ENCODE assay signal across 7 mouse cellular contexts in the genomic region with DNA sequence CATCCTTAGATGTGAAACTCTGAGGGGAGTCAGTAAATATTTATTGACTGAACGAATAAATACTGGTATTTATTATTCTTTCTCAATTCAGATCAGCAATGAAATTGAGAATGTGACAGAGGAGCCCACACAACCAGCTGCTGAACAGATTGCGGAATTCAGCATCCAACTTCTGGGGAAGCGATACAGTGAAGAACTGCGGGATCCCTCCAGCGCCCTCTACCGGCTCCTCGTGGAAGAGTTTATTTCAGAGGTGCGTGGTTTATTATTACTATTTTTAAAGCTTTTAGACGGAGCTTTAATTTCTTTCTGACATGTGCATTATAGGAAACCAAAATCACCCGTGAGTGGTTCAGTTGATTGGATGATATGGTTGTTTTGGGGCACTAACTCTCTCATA. TPM values are rescaled to one million over a fixed set of nuclear protein-coding genes. Genes with fewer than 3 reads are reported as not detected.
A peak's percentile ranks its signal among the peaks of the same experiment; 100 is the strongest.
DNase-seq lines count a peak whose midpoint lies in the region; ATAC-seq and TF ChIP-seq lines count a peak whose summit lies in the region.

No protein-coding gene starts in this region.

- H3K36me3 ChIP-seq in kidney, embryonic 14.5 days (ENCODE audit: control insufficient read depth, insufficient read depth, low read length): no peaks in the 10 kb centered on the region
- H3K36me3 ChIP-seq in ES-Bruce4 (ENCODE audit: control insufficient read depth, insufficient read depth, low read length, poor library complexity, severe bottlenecking): no peaks in the 10 kb centered on the region
- H3K36me3 ChIP-seq in small intestine, adult 2 months (ENCODE audit: control insufficient read depth, insufficient read depth, low read length): no peaks in the 10 kb centered on the region

- H3K27ac ChIP-seq in kidney, embryonic 14.5 days (ENCODE audit: low read depth, low read length): no peak overlapping the region
- H3K27ac ChIP-seq in ES-Bruce4 (ENCODE audit: insufficient read depth, low read length): no peak overlapping the region
- H3K27ac ChIP-seq in small intestine, adult 2 months (ENCODE audit: insufficient read depth, low read depth, low read length): no peak overlapping the region

- no peak for TF ChIP-seq EP300 in ES-Bruce4 (IDR thresholded peaks at IDR 0.05; ENCODE audit: insufficient read depth, low read depth, low read length)

- peak; percentile 14 for DNase-seq in kidney, adult 9 months
- DNase-seq in ZHBTc4 (ENCODE audit: low read depth, low spot score): peak; percentile 9
- peak; percentile 58 to 79 for DNase-seq in layer of hippocampus, postnatal 14 days (ENCODE audit: low spot score in 2 of 2)
- DNase-seq in urinary bladder, adult 18-20 months (ENCODE audit: low spot score in 2 of 2): no peak

- TF ChIP-seq CTCF in ES-Bruce4 (IDR thresholded peaks at IDR 0.05; ENCODE audit: low read depth, low read length): peak; percentile 68
- TF ChIP-seq CTCF in small intestine, adult 2 months (IDR thresholded peaks at IDR 0.05; ENCODE audit: extremely low read depth, insufficient read length, insufficient replicate concordance, low read depth, low read length): peak; percentile 62; the same call in 1 of the 2 replicates

- no peaks in the 10 kb centered on the region for H3K4me1 ChIP-seq in kidney, embryonic 14.5 days (ENCODE audit: control insufficient read depth, insufficient read depth, low read length)
- peaks cover 2% of the 10 kb centered on the region for H3K4me1 ChIP-seq in ES-Bruce4 (ENCODE audit: control insufficient read depth, insufficient read depth, low read length)
- H3K4me1 ChIP-seq in small intestine, adult 2 months (ENCODE audit: control insufficient read depth, insufficient read depth, insufficient read length, low read length): no peaks in the 10 kb centered on the region

- H3K9ac ChIP-seq in kidney, embryonic 14.5 days (ENCODE audit: low read depth, low read length): no peak overlapping the region
- H3K9ac ChIP-seq in ES-Bruce4 (ENCODE audit: low read depth, poor library complexity, severe bottlenecking): no peak overlapping the region

- TF ChIP-seq POLR2A in ES-Bruce4 (IDR thresholded peaks at IDR 0.05; ENCODE audit: insufficient read depth, low read length): no peak
- no peak for TF ChIP-seq POLR2A in small intestine, adult 2 months (IDR thresholded peaks at IDR 0.05; ENCODE audit: low read depth, low read length)

- no peaks in the 10 kb centered on the region for H3K27me3 ChIP-seq in kidney, embryonic 14.5 days (ENCODE audit: control insufficient read depth, insufficient read depth, low read length)
- H3K27me3 ChIP-seq in ES-Bruce4 (ENCODE audit: control insufficient read depth, insufficient read depth, low read length, poor library complexity, severe bottlenecking): no peaks in the 10 kb centered on the region
- H3K27me3 ChIP-seq in small intestine, adult 2 months (ENCODE audit: control insufficient read depth, insufficient read depth, low read length): no peaks in the 10 kb centered on the region

- 61% methylated on average over 10 of the region's 10 CpGs for WGBS in kidney, embryonic 14.5 days
- WGBS in small intestine, adult 2 months: 51% methylated on average over 10 of the region's 10 CpGs

- no peak for ATAC-seq in kidney, embryonic 14.5 days (ENCODE audit: low FRiP score, low TSS enrichment)

- H3K9me3 ChIP-seq in kidney, embryonic 14.5 days (ENCODE audit: control insufficient read depth, low read length): no peaks in the 10 kb centered on the region
- H3K9me3 ChIP-seq in ES-Bruce4 (replicated peaks; ENCODE audit: control insufficient read depth, insufficient read depth, low read length, poor library complexity, severe bottlenecking): no peaks in the 10 kb centered on the region

- no peak overlapping the region for H3K4me3 ChIP-seq in kidney, embryonic 14.5 days (ENCODE audit: low read length)
- no peak overlapping the region for H3K4me3 ChIP-seq in ES-Bruce4 (ENCODE audit: low read depth, low read length)
- no peak overlapping the region for H3K4me3 ChIP-seq in small intestine, adult 2 months (ENCODE audit: low read depth, low read length)

- no peak overlapping the region for H3K4me2 ChIP-seq in kidney, embryonic 14.5 days (replicated peaks; ENCODE audit: low read depth, low read length)

RNA-seq across cellular contexts. Expression of a gene that starts 27.2 kb away (rescaled TPM):
- 0.20 and 0.28 TPM in 2 replicates for polyA plus RNA-seq in kidney, embryonic 14.5 days (2014; fragmentation: Nextera tagmentation; extraction: Ambion mirVana)
- polyA plus RNA-seq in ES-Bruce4 (2011; ENCODE audit: insufficient read depth, insufficient read length, low read depth, missing spikeins): 0.18 and 0.20 TPM in 2 replicates
- total RNA-seq in layer of hippocampus, postnatal 14 days (2021): under 1 TPM; 0.71 to 0.74 TPM
- polyA plus RNA-seq in small intestine, adult 2 months (2012; rRNA removed): 0.01 and 0.06 TPM in 2 replicates

Comparison
In these comparisons a context has a peak if more than half of its experiments do, and no peak if none do; other contexts are left out.
1. DNase-seq: peak in kidney, adult 9 months (single experiment), ZHBTc4 (single experiment) and layer of hippocampus, postnatal 14 days (2 of 2); none in urinary bladder, adult 18-20 months (0 of 2).